Mouse (Mus musculus) ES-E14 (cell line): ENCODE data around the gene Psmc1. TPM values are rescaled to one million over a fixed set of nuclear protein-coding genes. Genes with fewer than 3 reads are reported as not detected.

Source experiments
- DNase-seq: peaks from one replicate; pipeline ENCODE4 v3.0.0-alpha.2; 2013; ENCODE audit warnings: low read depth, low spot score
- H3K27ac ChIP-seq: 2 replicates; pipeline ENCODE4 v1.5.1; 2012; ENCODE audit warnings: low read depth, mild to moderate bottlenecking, low read length, moderate library complexity, mixed read lengths; ENCODE audit not compliant: poor library complexity, insufficient read depth, severe bottlenecking
- H3K36me3 ChIP-seq: 2 replicates; pipeline ENCODE4 v1.6.1; 2012; ENCODE audit warnings: mild to moderate bottlenecking, low read length, moderate library complexity, mixed read lengths; ENCODE audit not compliant: control insufficient read depth, poor library complexity, insufficient read depth, severe bottlenecking
- H3K4me1 ChIP-seq, 2 experiments: fragments of 150-350 bp in 1 of 2; sonication (generic) in 1 of 2; 2 replicates each; pipeline ENCODE4 v1.6.1; 2012; ENCODE audit warnings: low read length in 2 of 2, mild to moderate bottlenecking in 1 of 2, mixed read lengths in 1 of 2; ENCODE audit not compliant: control insufficient read depth in 2 of 2, insufficient read depth in 2 of 2, poor library complexity in 1 of 2
- H3K4me3 ChIP-seq, 2 experiments: fragments of 150-350 bp in 1 of 2; sonication (generic) in 1 of 2; 2 replicates each; pipeline ENCODE4 v1.5.1; 2012; ENCODE audit warnings: low read length in 2 of 2, low read depth in 1 of 2, mild to moderate bottlenecking in 1 of 2, mixed read lengths in 1 of 2; ENCODE audit not compliant: insufficient read depth in 1 of 2, poor library complexity in 1 of 2, severe bottlenecking in 1 of 2
- H3K9ac ChIP-seq: 2 replicates; pipeline ENCODE4 v1.6.1; 2012; ENCODE audit warnings: low read depth, mild to moderate bottlenecking, low read length, mixed read lengths; ENCODE audit not compliant: poor library complexity, insufficient read depth, severe bottlenecking
- H3K9me3 ChIP-seq: fragments of 150-350 bp; sonication (generic); 2 replicates; pipeline ENCODE4 v1.6.1; 2012; ENCODE audit warnings: low read depth, mild to moderate bottlenecking, low read length; ENCODE audit not compliant: control insufficient read depth, insufficient read depth
- CHD2 ChIP-seq: IDR thresholded peaks from 2 replicates; pipeline ENCODE4 v1.6.1; 2014; ENCODE audit warnings: mild to moderate bottlenecking, low read depth, low read length, inconsistent platforms
- HCFC1 ChIP-seq: IDR thresholded peaks from 2 replicates; pipeline ENCODE4 v1.6.1; 2012; ENCODE audit warnings: low read length, inconsistent platforms, borderline replicate concordance; ENCODE audit not compliant: insufficient read depth
- MAFK ChIP-seq: IDR thresholded peaks from 2 replicates; pipeline ENCODE4 v1.6.1; 2014; ENCODE audit warnings: mild to moderate bottlenecking, low read depth, low read length, inconsistent platforms; ENCODE audit not compliant: insufficient read depth
- ZC3H11A ChIP-seq: IDR thresholded peaks from 2 replicates; pipeline ENCODE4 v1.6.1; 2012; ENCODE audit warnings: low read depth, mild to moderate bottlenecking, inconsistent platforms, low read length, borderline replicate concordance
- ZNF384 ChIP-seq: IDR thresholded peaks from 2 replicates; pipeline ENCODE4 v1.6.1; 2012; ENCODE audit warnings: low read depth, low read length, inconsistent platforms
- in situ Hi-C, 2 experiments: fragments of 600-800 bp; cut with MboI; formaldehyde crosslinking; loops; one replicate each; pipeline ENCODE4 v1.15.1; 2025; ENCODE audit warnings: low sequenced_read_pairs in 2 of 2, inconsistent platforms in 1 of 2; ENCODE audit not compliant: unreplicated experiment in 2 of 2
- total RNA-seq: library from RNA; depleted of rRNA; stranded (reverse); fragments of 300-350 nt; gene quantifications from 2 replicates; pipeline ENCODE4 v1.2.3, GENCODE M21; 2012

Psmc1 gene
- total RNA-seq, 1 experiment: 264 TPM

DNA sequence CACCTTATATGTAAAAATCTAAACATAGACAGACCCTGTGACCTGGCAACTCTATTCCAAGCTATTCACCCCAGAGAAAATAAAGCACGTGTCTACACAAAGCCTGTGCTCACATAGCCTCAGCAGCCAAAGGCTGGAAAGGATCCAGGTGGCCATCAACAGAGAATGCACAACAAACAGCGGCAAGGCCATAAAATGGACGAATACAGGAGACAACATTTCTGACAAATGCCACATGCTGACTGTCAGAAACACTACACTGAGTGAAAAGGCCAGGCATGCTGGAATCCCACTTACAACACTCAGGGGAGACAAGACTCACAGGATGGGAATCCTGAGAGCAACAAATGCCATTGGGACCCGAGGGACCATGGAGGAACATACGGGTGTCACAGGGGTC lies 34.3 kb downstream of the Psmc1 start:
- in situ Hi-C loops: no loop called here

DNA sequence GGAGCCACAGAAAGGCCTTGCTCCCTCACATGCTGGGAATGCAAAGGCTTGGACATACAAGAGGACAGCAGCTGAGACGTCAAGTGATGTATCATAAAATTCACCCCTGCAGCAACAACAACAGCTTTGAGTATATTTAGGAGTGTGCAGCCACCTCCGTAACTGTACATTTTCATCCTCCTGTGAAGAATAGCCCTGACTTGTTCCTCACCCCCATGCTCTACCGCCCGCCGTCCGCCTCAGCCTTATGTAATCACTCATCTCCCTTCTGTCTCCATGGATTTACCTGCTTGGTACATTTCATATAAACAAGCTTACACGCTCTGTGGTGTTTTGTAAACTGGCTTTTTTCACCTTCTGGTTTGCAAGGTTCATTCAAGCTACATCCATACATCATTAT lies 42.5 kb downstream of the Psmc1 start:
- Histone ChIP-seq H3K4me1 (no peaks in the 10 kb centered on the region; a peak in 1 of 4 replicates), H3K36me3 (peaks cover 25% of the 10 kb centered on the region), H3K4me3 (no peak overlapping the region), H3K27ac (no peak overlapping the region), H3K9ac (no peak overlapping the region), H3K9me3 (no peaks in the 10 kb centered on the region)
- no peak for DNase-seq
- in situ Hi-C loops: loop anchor here in 1 of 2 experiments (25.0 kb wide), 1 partner anchor 685 kb away; no protein-coding TSS in a partner anchor
- no peak for TF ChIP-seq HCFC1
- TF ChIP-seq ZNF384: no peak
- TF ChIP-seq CHD2: no peak
- no peak for TF ChIP-seq ZC3H11A
- TF ChIP-seq MAFK: no peak

More for the DNA sequence above, 34.3 kb downstream of the Psmc1 start:
- DNase-seq: no peak
- H3K9me3 ChIP-seq: no peaks in the 10 kb centered on the region
- H3K4me1 ChIP-seq: no peaks in the 10 kb centered on the region
- peaks cover 37% of the 10 kb centered on the region for H3K36me3 ChIP-seq
- no peak overlapping the region for H3K27ac ChIP-seq
- no peak overlapping the region for H3K9ac ChIP-seq
- no peak overlapping the region for H3K4me3 ChIP-seq
- TF ChIP-seq HCFC1 (no peak), ZC3H11A (no peak), MAFK (no peak), ZNF384 (no peak), CHD2 (no peak)

DNA sequence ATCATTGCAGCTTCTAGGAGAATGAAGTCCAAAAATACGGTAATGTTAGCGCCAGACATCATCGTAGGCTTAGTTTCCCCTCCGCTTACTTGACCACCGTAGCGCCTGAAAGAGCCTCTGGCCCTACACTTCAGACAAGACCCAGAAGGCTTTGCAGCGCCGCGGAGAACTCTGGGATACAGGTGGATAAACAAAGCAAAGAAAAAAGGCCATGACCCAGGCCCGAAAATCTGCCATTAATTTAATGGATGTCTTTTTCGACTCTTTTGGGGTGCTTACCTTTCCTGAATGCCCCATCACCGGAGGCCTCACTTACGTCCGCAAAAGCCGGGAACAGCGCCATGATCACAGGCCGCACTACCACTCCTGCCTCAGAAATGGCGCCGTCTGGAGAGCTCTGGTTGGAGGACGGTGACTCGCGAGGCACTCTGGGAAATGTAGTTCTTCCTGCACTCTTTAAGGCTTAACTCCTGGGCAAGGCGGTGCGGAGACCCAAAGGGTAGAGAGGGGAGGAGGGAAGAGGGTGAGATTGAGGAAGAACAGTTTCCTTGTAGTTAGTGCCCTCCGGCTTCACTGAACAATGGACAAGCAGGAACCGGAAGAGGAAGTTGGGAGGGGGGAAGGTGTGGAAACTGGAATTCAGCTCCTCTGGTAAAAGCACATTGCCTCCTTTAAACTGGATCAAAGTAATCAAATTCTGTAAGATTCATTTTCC lies 49.5 kb downstream of the Psmc1 start, which contains the start of gene Nrde2:
TSS of gene Nrde2 (minus strand) at position 393 of the 715 bp plus-strand sequence.
- H3K36me3 ChIP-seq: no peaks in the 10 kb centered on the region; the same call in 1 of the 2 replicates
- H3K27ac ChIP-seq: peak within 1 kb of the TSS; percentile 77
- peak; percentile 90 for DNase-seq
- peaks cover 2% of the 10 kb centered on the region in 2 experiments; a peak in 3 of 4 replicates for H3K4me1 ChIP-seq
- TF ChIP-seq CHD2: no peak
- peak; percentile 93 for TF ChIP-seq HCFC1
- H3K9ac ChIP-seq: peak within 1 kb of the TSS; percentile 97
- in situ Hi-C loops: loop anchor here in 1 of 2 experiments (25.0 kb wide), 1 partner anchor 678 kb away; no protein-coding TSS in a partner anchor
- peak within 1 kb of the TSS; percentile 84 to 93 for H3K4me3 ChIP-seq
- H3K9me3 ChIP-seq: no peaks in the 10 kb centered on the region

DNA sequence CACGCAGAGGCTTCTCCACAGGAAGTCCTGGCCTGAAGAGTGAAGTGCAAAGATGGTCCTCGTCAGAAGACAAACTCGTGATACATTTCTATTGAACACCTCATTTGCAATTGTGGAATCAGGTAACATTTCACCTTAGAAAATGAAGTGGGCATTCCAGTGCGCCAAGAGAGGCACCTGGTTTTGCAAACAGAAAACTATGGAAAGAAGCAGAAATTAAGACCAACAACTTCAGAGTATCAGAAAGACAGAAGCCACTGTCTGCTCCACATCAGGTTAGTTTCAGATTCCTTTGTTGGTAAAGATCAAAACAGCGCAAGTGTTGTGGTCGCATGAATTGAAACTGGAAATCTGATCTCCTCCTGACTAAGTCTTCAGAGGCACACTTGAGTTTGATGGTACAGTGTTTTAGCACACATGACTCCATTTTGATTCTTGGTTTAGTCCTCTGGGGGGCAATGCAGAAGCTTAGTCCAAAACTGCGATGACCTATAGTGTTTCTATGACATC lies 55.1 kb downstream of the Psmc1 start:
- Histone ChIP-seq H3K4me1 (peaks cover 3 to 6% of the 10 kb centered on the region in 2 experiments), H3K9ac (no peak overlapping the region), H3K27ac (no peak overlapping the region), H3K9me3 (no peaks in the 10 kb centered on the region), H3K36me3 (no peaks in the 10 kb centered on the region), H3K4me3 (no peak overlapping the region)
- no peak for TF ChIP-seq ZC3H11A
- TF ChIP-seq ZNF384: no peak
- TF ChIP-seq HCFC1: no peak
- no peak for TF ChIP-seq MAFK
- no peak for TF ChIP-seq CHD2
- in situ Hi-C loops: loop anchor here (10.0 to 25.0 kb wide), 2 partner anchors 320 to 672 kb away; no protein-coding TSS in a partner anchor
- no peak for DNase-seq
